ENCODE assay signal across 11 mouse cellular contexts in genomic region chr1:176821929-176822328, GRCm38 (mm10). TPM values are rescaled to one million over a fixed set of nuclear protein-coding genes. Genes with fewer than 3 reads are reported as not detected.
DNase-seq lines count a peak whose midpoint lies in the region; ATAC-seq and TF ChIP-seq lines count a peak whose summit lies in the region.
"Had no signal": no experiment of that assay in that cellular context is flagged by ENCODE, and none has a peak within 500 bp of the region (broad histone marks: within the 10 kb centered on the region; RNA-seq: fewer than 3 reads in every experiment).

No protein-coding gene starts in this region.

- WGBS in hindbrain, embryonic 12.5 days = 50% methylated on average over 1 of the region's 1 CpGs
- 42% methylated on average over 1 of the region's 1 CpGs for WGBS in hindbrain, embryonic 14.5 days
- WGBS in liver, postnatal 0 days (ENCODE audit: insufficient replicate concordance) = 24% methylated on average over 1 of the region's 1 CpGs
- 26% methylated on average over 1 of the region's 1 CpGs for WGBS in intestine, embryonic 15.5 days

- H3K9me3 ChIP-seq in hindbrain, embryonic 12.5 days (replicated peaks) = no peaks in the 10 kb centered on the region
- no peaks in the 10 kb centered on the region for H3K9me3 ChIP-seq in hindbrain, embryonic 14.5 days (ENCODE audit: control insufficient read depth, low read length)
- no peaks in the 10 kb centered on the region for H3K9me3 ChIP-seq in MEL (replicated peaks; ENCODE audit: insufficient read depth, low read length)
- H3K9me3 ChIP-seq in liver, postnatal 0 days (ENCODE audit: low read length) = no peaks in the 10 kb centered on the region
- no peaks in the 10 kb centered on the region for H3K9me3 ChIP-seq in intestine, embryonic 15.5 days
- H3K9me3 ChIP-seq: limb, embryonic 15.5 days had no signal

- no peak for TF ChIP-seq CTCF in MEL (IDR thresholded peaks at IDR 0.05 in 2 of 3, conservative IDR thresholded peaks at IDR 0.05 in 1 of 3; ENCODE audit: control insufficient read depth in 1 of 3, insufficient read depth in 1 of 3, low read depth in 2 of 3, low read length in 3 of 3, poor library complexity in 1 of 3, severe bottlenecking in 1 of 3)
- TF ChIP-seq CTCF in liver, postnatal 0 days (IDR thresholded peaks at IDR 0.05; ENCODE audit: low read depth) = no peak

- peaks cover 6% of the 10 kb centered on the region; the same call in 1 of the 2 replicates for H3K4me1 ChIP-seq in hindbrain, embryonic 12.5 days
- H3K4me1 ChIP-seq in hindbrain, embryonic 14.5 days (replicated peaks; ENCODE audit: control insufficient read depth, insufficient read depth, low read length) = no peaks in the 10 kb centered on the region
- H3K4me1 ChIP-seq in MEL (ENCODE audit: control insufficient read depth in 1 of 2, insufficient read depth in 2 of 2, low read length in 2 of 2) = peaks cover 21 to 26% of the 10 kb centered on the region in 2 experiments
- peaks cover 38% of the 10 kb centered on the region for H3K4me1 ChIP-seq in liver, postnatal 0 days (ENCODE audit: insufficient read depth)
- H3K4me1 ChIP-seq in intestine, embryonic 15.5 days (replicated peaks) = peaks cover 12% of the 10 kb centered on the region

- no peaks in the 10 kb centered on the region for H3K27me3 ChIP-seq in hindbrain, embryonic 12.5 days
- H3K27me3 ChIP-seq in hindbrain, embryonic 14.5 days (ENCODE audit: control insufficient read depth, insufficient read depth, low read length) = no peaks in the 10 kb centered on the region
- H3K27me3 ChIP-seq in MEL (ENCODE audit: control insufficient read depth in 1 of 2, insufficient read depth in 2 of 2, low read length in 2 of 2) = no peaks in the 10 kb centered on the region
- H3K27me3 ChIP-seq in liver, postnatal 0 days (ENCODE audit: insufficient read depth, low read length) = no peaks in the 10 kb centered on the region
- no peaks in the 10 kb centered on the region for H3K27me3 ChIP-seq in intestine, embryonic 15.5 days (replicated peaks)
- H3K27me3 ChIP-seq: limb, embryonic 15.5 days had no signal

- no peak overlapping the region for H3K9ac ChIP-seq in hindbrain, embryonic 12.5 days
- H3K9ac ChIP-seq in hindbrain, embryonic 14.5 days = no peak overlapping the region
- no peak overlapping the region for H3K9ac ChIP-seq in MEL (ENCODE audit: control insufficient read depth, low read depth, low read length, poor library complexity, severe bottlenecking)
- no peak overlapping the region for H3K9ac ChIP-seq in liver, postnatal 0 days (replicated peaks)
- H3K9ac ChIP-seq in intestine, embryonic 15.5 days = no peak overlapping the region
- H3K9ac ChIP-seq: limb, embryonic 15.5 days had no signal

- H3K27ac ChIP-seq in hindbrain, embryonic 12.5 days = peak overlapping the region; percentile 48; the same call in 1 of the 2 replicates
- no peak overlapping the region for H3K27ac ChIP-seq in hindbrain, embryonic 14.5 days
- H3K27ac ChIP-seq in MEL (ENCODE audit: control insufficient read depth, low read depth, low read length) = no peak overlapping the region
- H3K27ac ChIP-seq in liver, postnatal 0 days (ENCODE audit: low read depth) = no peak overlapping the region
- no peak overlapping the region for H3K27ac ChIP-seq in intestine, embryonic 15.5 days
- H3K27ac ChIP-seq: limb, embryonic 15.5 days had no signal

- TF ChIP-seq EP300 in MEL (IDR thresholded peaks at IDR 0.05; ENCODE audit: low read depth in 1 of 2, low read length in 2 of 2) = peak; percentile 98
- TF ChIP-seq EP300 in liver, postnatal 0 days (IDR thresholded peaks at IDR 0.05; ENCODE audit: low read depth) = peak; percentile 87

- no peak for TF ChIP-seq RAD21 in MEL (IDR thresholded peaks at IDR 0.05; ENCODE audit: low read depth, low read length)

- no peak for DNase-seq in hindbrain, embryonic 14.5 days (ENCODE audit: low spot score)
- DNase-seq in MEL (ENCODE audit: low read depth, low spot score) = peak; percentile 77
- no peak for DNase-seq in liver, postnatal 0 days
- no peak for DNase-seq in kidney, adult 9 months
- DNase-seq: cerebellum, adult 11-12 months; kidney, postnatal 4 days had no signal

- no peak for ATAC-seq in hindbrain, embryonic 12.5 days (ENCODE audit: low FRiP score)
- no peak for ATAC-seq in hindbrain, embryonic 14.5 days (ENCODE audit: low FRiP score)
- ATAC-seq in common myeloid progenitor, adult 5-6 weeks (replicated peaks; ENCODE audit: low read depth, poor library complexity, severe bottlenecking) = peak; percentile 73
- ATAC-seq in liver, postnatal 0 days = peak; percentile 27; the same call in 1 of the 2 replicates
- no peak for ATAC-seq in intestine, embryonic 15.5 days
- ATAC-seq: inflammation-experienced regulatory T-cells, adult 6 months had no signal

- H3K36me3 ChIP-seq in hindbrain, embryonic 12.5 days = peaks cover 4% of the 10 kb centered on the region; the same call in 1 of the 2 replicates
- no peaks in the 10 kb centered on the region for H3K36me3 ChIP-seq in hindbrain, embryonic 14.5 days (replicated peaks; ENCODE audit: control insufficient read depth, insufficient read depth)
- H3K36me3 ChIP-seq in MEL (ENCODE audit: control insufficient read depth in 1 of 2, insufficient read depth in 2 of 2, low read length in 2 of 2) = peaks cover 0 to 34% of the 10 kb centered on the region in 2 experiments; a peak in 2 of 4 replicates
- no peaks in the 10 kb centered on the region for H3K36me3 ChIP-seq in liver, postnatal 0 days (replicated peaks; ENCODE audit: insufficient read depth, low read length)
- peaks cover 2% of the 10 kb centered on the region; the same call in 1 of the 2 replicates for H3K36me3 ChIP-seq in intestine, embryonic 15.5 days
- H3K36me3 ChIP-seq: limb, embryonic 15.5 days had no signal

- TF ChIP-seq POLR2A in MEL (IDR thresholded peaks at IDR 0.05; ENCODE audit: control insufficient read depth in 1 of 2, insufficient read depth in 1 of 2, low read depth in 1 of 2, low read length in 2 of 2, poor library complexity in 1 of 2) = no peak

- no peak overlapping the region for H3K4me3 ChIP-seq in hindbrain, embryonic 12.5 days
- H3K4me3 ChIP-seq in hindbrain, embryonic 14.5 days (replicated peaks; ENCODE audit: low read length) = no peak overlapping the region
- no peak overlapping the region for H3K4me3 ChIP-seq in MEL (ENCODE audit: control insufficient read depth in 1 of 2, insufficient read depth in 1 of 2, low read depth in 2 of 2, low read length in 2 of 2)
- H3K4me3 ChIP-seq in liver, postnatal 0 days (ENCODE audit: low read depth, low read length) = no peak overlapping the region
- H3K4me3 ChIP-seq in intestine, embryonic 15.5 days (replicated peaks) = no peak overlapping the region
- H3K4me3 ChIP-seq: limb, embryonic 15.5 days had no signal

- H3K79me2 ChIP-seq in MEL (ENCODE audit: control insufficient read depth, insufficient read depth, low read length, poor library complexity) = no peaks in the 10 kb centered on the region

- H3K4me2 ChIP-seq in hindbrain, embryonic 12.5 days (replicated peaks) = no peak overlapping the region
- H3K4me2 ChIP-seq in hindbrain, embryonic 14.5 days (replicated peaks) = no peak overlapping the region
- H3K4me2 ChIP-seq in liver, postnatal 0 days (ENCODE audit: low read depth, low read length) = no peak overlapping the region
- H3K4me2 ChIP-seq in intestine, embryonic 15.5 days (replicated peaks) = no peak overlapping the region
- H3K4me2 ChIP-seq: limb, embryonic 15.5 days had no signal

TF ChIP-seq in MEL, 35 proteins besides CTCF, POLR2A, EP300 and RAD21 (continues in another document):
- TF ChIP-seq SIN3A (IDR thresholded peaks at IDR 0.05; ENCODE audit: low read length) = peak; percentile 82
- TF ChIP-seq MYC (IDR thresholded peaks at IDR 0.05; ENCODE audit: low read depth, low read length) = peak; percentile 70; the same call in 1 of the 2 replicates
- TF ChIP-seq NRF1 (IDR thresholded peaks at IDR 0.05; ENCODE audit: insufficient read depth, low read depth, low read length, poor library complexity, severe bottlenecking) = no peak
- no peak for TF ChIP-seq E2F4 (IDR thresholded peaks at IDR 0.05; ENCODE audit: borderline replicate concordance, low read depth, low read length)
- TF ChIP-seq HCFC1 (IDR thresholded peaks at IDR 0.05; ENCODE audit: low read depth, low read length) = peak; percentile 34; the same call in 1 of the 2 replicates
- no peak for TF ChIP-seq SMC3 (IDR thresholded peaks at IDR 0.05; ENCODE audit: low read depth, low read length)
- no peak for TF ChIP-seq ZKSCAN1 (IDR thresholded peaks at IDR 0.05; ENCODE audit: low read depth, low read length)
- no peak; the same call in 1 of the 2 replicates for TF ChIP-seq CHD2 (IDR thresholded peaks at IDR 0.05; ENCODE audit: low read length)
- peak; percentile 98 for TF ChIP-seq GATA1 (IDR thresholded peaks at IDR 0.05; ENCODE audit: low read depth, low read length)
- peak; percentile 53; the same call in 1 of the 2 replicates for TF ChIP-seq MXI1 (IDR thresholded peaks at IDR 0.05; ENCODE audit: low read depth, low read length)
- TF ChIP-seq USF1 (IDR thresholded peaks at IDR 0.05; ENCODE audit: low read depth, low read length) = no peak
- TF ChIP-seq MAZ (IDR thresholded peaks at IDR 0.05; ENCODE audit: low read depth, low read length) = peak; percentile 76; the same call in 1 of the 2 replicates
- peak; percentile 29; the same call in 1 of the 2 replicates for TF ChIP-seq MYB (IDR thresholded peaks at IDR 0.05; ENCODE audit: low read depth, low read length)

RNA-seq across cellular contexts. Expression of gene Sdccag8, which starts 7.5 kb away (rescaled TPM):
- polyA plus RNA-seq in hindbrain, embryonic 12.5 days (2016; fragmentation: Nextera tagmentation; extraction: Ambion mirVana) = 24.1 and 24.8 TPM in 2 replicates
- polyA plus RNA-seq in hindbrain, embryonic 14.5 days (2014; fragmentation: Nextera tagmentation; extraction: Ambion mirVana) = 22.5 and 25.2 TPM in 2 replicates
- 4.6 and 4.9 TPM in 2 replicates for total RNA-seq in MEL (2012; rRNA removed)
- 1 to 10 TPM in 1 of 2 experiments, not detected in 1; 7.8 TPM for polyA plus RNA-seq in MEL (2012; ENCODE audit: insufficient read depth in 1 of 2, insufficient read length in 2 of 2, low read depth in 1 of 2, low replicate concordance in 2 of 2, missing spikeins in 1 of 2)
- total RNA-seq in common myeloid progenitor, adult 5-6 weeks (2017) = 29.6 and 31.5 TPM in 2 replicates
- polyA plus RNA-seq in liver, postnatal 0 days (2015; fragmentation: Nextera tagmentation; extraction: Ambion mirVana) = 4.2 and 4.5 TPM in 2 replicates
- 23.9 and 24.7 TPM in 2 replicates for polyA plus RNA-seq in intestine, embryonic 15.5 days (2015; fragmentation: Nextera tagmentation; extraction: Ambion mirVana)

RNA-seq across cellular contexts. Expression of gene Cep170, which starts 8.1 kb away (rescaled TPM):
- 103 and 118 TPM in 2 replicates for polyA plus RNA-seq in hindbrain, embryonic 12.5 days (2016; fragmentation: Nextera tagmentation; extraction: Ambion mirVana)
- polyA plus RNA-seq in hindbrain, embryonic 14.5 days (2014; fragmentation: Nextera tagmentation; extraction: Ambion mirVana) = 135 and 136 TPM in 2 replicates
- total RNA-seq in MEL (2012; rRNA removed) = 9.2 and 10.8 TPM in 2 replicates
- polyA plus RNA-seq in MEL (2012; ENCODE audit: insufficient read depth in 1 of 2, insufficient read length in 2 of 2, low read depth in 1 of 2, low replicate concordance in 2 of 2, missing spikeins in 1 of 2) = 100 to 1,000 TPM in 1 of 2 experiments, 10 to 100 TPM in 1; 13.9 to 423 TPM
- total RNA-seq in common myeloid progenitor, adult 5-6 weeks (2017) = 51.8 TPM in 2 replicates
- polyA plus RNA-seq in liver, postnatal 0 days (2015; fragmentation: Nextera tagmentation; extraction: Ambion mirVana) = 2.6 and 4.4 TPM in 2 replicates
- 13.6 and 17.6 TPM in 2 replicates for polyA plus RNA-seq in intestine, embryonic 15.5 days (2015; fragmentation: Nextera tagmentation; extraction: Ambion mirVana)

Comparison
In these comparisons a context has a peak if more than half of its experiments do, and no peak if none do; other contexts are left out.
1. ATAC-seq: peak in common myeloid progenitor, adult 5-6 weeks (single experiment) and liver, postnatal 0 days (single experiment); none in hindbrain, embryonic 12.5 days (single experiment), hindbrain, embryonic 14.5 days (single experiment) and intestine, embryonic 15.5 days (single experiment).